Mouse (Mus musculus) cortical plate, adult 2 months (tissue): ENCODE results near the gene 4931428L18Rik.

Experiments
- CTCF ChIP-seq: fragments of 200-500 bp; IDR thresholded peaks from 2 replicates; pipeline ENCODE4 v1.5.1; 2011; ENCODE audit warnings: mild to moderate bottlenecking, control low read depth, low read length; ENCODE audit not compliant: insufficient read depth; ENCODE audit errors: extremely low read depth
- POLR2A ChIP-seq: fragments of 200-500 bp; IDR thresholded peaks from 2 replicates; pipeline ENCODE4 v1.6.1; 2011; ENCODE audit warnings: mild to moderate bottlenecking, low read length, control low read depth; ENCODE audit not compliant: insufficient read depth; ENCODE audit errors: extremely low read depth

- TF ChIP-seq CTCF (no peak), POLR2A (no peak)
Measured at GRCm38 (mm10) chr1:31051370-31051921, 171.0 kb downstream of the 4931428L18Rik start.
